Mouse (Mus musculus) gonadal fat pad, adult 2 months (tissue): Measurements from ENCODE around the gene Bckdk. TPM values are rescaled to one million over a fixed set of nuclear protein-coding genes. Genes with fewer than 3 reads are reported as not detected.
"Not testable (repeated sequence)": the region's sequence is repeated elsewhere in the genome, so short reads cannot be mapped to it uniquely, and the experiment has no call there.

ENCODE experiments used
- DNase-seq: peaks from one replicate; pipeline ENCODE4 v3.0.0-alpha.2; 2012; ENCODE audit warnings: low read depth
- polyA plus RNA-seq: library from polyadenylated mRNA; depleted of rRNA; stranded (reverse); fragments of >200 nt; gene quantifications from 2 replicates; pipeline ENCODE4 v1.2.3, GENCODE M21; 2012

Bckdk gene
- polyA plus RNA-seq, 1 experiment = 137 TPM

DNA sequence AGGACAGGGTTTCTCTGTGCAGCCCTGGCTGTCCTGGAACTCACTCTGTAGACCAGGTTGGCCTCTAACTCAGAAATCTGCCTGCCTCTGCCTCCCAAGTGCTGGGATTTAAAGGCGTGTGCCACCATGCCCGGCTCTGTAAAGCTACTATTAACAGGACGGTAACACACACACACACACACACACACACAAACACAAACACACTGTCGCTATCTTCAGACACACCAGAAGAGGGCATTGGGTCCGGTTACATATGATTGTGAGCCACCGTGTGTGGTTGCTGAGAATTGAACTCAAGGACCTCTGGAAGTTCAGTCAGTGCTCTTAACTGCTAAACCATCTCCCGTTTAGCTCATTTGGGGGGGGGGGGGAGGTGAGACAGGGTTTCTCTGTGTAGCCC, 8.0 kb upstream of the Bckdk start:
- not testable (repeated sequence) for DNase-seq

- DNase-seq = no peak
Measured at GRCm38 (mm10) chr7:127896384-127896783, 7.5 kb upstream of the Bckdk start.

DNA sequence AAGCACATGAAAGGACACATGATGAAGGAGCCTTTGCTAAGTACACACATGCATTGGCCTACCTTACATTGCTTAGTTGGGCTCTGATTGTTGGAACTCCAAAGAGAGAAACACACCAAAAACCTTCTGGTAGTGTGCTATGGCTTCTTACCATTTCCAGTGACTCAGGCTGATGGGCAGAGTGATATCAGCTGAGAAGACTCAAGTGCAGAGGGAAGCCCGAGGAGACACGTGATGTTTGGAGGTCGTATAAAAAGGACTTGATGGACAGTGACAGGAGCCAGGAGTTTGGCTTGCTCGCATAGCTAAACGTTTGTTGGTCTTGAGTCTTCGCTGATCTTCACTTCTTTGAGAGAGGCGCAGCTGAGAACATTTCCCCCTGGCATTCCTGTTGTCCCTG, 6.3 kb upstream of the Bckdk start:
- no peak for DNase-seq

DNA sequence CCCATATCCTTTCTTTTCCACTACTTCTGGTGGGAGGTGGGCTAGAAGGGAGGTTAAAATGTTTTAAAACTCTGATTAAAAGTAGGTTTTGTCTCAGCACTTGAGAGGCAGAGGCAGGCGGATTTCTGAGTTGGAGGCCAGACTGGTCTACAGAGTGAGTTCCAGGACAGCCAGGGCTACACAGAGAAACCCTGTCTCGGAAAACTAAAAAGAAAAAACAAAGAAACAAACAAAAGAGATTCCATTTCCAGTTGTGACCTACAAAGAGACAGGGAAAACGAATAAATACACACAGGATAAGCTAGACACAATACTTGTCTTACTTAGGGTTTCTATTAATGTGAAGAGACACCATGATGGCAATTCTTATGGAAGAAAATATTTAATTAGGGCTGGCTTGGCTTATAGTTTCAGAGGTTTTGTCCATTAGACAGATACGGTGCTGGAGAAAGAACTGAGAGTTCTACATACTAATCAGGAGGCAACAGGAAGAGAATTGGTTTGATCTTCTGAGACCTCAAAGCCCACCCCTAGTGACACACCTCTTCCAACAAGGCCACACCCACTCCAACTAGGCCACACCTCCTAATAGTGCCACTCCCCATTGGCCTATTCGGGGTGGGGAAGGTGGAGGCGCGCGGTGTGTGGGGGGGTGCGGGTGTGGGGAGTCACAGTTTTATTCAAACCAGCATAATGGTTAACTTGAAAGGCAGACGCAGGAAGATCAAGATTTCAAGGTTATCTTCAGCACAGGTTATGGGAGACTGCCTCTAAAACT, 5.5 kb upstream of the Bckdk start:
- DNase-seq = no peak

- no peak for DNase-seq
Measured at GRCm38 (mm10) chr7:127899997-127900396, 3.9 kb upstream of the Bckdk start.

DNA sequence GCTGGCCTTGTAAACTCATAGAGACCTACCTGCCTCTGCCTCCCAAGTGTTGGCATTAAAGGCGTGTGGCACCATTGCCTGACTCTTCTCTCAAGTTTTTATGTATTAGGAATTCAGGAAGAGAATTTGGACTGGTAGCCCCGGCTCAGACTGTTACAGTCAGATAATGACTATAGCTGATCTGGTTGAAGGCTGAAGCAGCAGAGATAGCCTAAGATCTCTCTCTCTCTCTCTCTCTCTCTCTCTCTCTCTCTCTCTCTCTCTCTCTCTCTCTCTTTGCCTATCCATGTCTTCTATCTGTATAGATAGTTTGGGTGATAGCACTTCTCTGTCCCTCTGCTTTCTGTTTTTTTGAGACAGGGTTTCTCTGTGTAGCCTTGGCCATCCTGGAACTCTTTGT, 2.1 kb upstream of the Bckdk start:
- no peak for DNase-seq

DNA sequence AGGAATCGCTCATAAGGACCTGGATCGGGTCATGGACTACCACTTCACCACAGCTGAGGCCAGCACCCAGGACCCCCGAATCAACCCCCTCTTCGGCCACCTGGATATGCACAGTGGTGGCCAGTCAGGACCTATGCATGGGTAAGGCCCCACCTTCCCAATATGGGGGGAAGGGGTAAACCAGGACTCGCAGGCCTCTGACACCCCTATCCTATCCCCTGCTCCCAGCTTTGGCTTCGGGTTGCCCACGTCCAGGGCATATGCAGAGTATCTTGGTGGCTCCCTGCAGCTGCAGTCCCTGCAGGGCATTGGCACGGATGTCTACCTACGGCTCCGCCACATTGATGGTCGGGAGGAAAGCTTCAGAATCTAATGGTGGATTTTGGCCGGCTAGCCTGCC, 4.1 kb downstream of the Bckdk start:
- DNase-seq = no peak

DNA sequence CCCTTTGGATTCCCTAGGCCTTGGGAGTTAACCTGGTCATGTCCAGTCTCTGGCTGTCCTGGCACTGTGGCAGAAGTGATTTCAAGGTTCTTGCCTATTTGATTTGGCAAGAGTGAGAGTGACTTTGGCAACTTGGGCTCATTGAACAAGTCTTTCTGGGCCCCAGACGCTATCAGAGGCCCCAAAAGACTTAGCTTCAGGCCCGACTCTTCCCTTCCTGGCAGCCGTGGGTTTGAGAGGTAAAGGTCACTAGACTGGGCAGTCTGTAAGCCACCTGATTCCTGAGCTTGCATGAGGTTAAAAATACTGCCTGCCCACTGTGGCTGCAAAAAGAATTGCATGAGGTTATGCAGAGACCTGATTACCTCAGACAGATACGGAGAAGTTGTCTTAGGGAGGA, 4.8 kb downstream of the Bckdk start:
- no peak for DNase-seq

GRCm38 (mm10) chr7:127912190-127912871, 8.4 kb downstream of the Bckdk start, which contains the start of gene Kat8:
TSS of gene Kat8 (plus strand) at chr7:127912516.
- no peak for DNase-seq

DNA sequence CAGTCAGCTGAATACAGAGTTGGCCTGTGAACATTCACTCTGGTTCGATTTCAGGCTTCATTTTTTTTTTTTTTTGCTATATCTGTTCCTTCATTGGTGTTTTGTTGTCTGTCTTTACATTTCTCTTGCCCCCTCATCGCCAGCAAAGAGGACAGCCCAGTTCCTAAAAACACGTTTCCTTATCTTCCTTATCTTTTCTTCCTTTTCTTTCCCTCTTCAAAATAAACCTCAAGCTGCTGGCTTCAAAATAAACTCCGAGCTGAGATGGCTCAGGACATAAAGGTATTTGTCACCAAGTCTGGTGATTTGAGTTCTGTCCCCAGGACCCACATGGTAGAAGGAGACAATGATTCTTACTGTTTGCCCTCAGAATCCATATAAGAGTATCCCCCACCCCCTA, 9.1 kb downstream of the Bckdk start:
- DNase-seq = no peak

DNA sequence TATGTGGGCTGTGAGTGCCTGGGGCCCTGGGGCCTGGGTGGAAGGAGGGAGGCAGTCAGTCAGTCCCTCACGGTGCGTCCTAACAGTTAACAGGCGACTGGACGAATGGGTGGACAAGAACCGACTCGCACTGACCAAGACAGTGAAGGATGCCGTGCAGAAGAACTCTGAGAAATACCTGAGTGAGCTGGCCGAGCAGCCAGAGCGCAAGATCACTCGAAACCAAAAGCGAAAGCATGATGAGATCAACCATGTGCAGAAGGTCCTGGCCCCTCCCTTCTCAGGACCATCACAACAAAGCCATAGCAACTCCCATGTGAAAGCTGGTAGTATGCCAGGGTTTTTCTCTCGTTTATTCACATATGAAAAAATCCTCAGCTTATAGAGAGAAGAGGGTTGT, 11.4 kb downstream of the Bckdk start:
- no peak for DNase-seq

DNA sequence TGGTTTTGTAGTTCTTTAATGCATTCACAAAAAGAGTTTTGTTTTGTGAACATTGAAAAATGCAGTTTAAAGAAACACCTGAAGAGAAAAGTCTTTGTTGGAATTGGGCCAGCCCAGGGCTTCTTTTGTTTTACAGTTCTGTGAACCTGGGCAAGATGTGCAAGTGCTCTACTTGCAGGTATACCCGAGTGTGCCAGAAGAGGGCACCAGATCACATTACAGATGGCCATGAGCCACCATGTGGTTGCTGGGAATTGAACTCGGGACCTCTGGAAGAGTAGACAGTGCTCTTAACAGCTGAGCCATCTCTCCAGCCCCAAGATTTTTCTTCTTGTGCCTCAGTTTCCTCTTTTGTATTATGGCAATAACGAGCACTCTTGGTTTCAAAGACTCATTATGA, 14.3 kb downstream of the Bckdk start:
- DNase-seq = no peak

DNA sequence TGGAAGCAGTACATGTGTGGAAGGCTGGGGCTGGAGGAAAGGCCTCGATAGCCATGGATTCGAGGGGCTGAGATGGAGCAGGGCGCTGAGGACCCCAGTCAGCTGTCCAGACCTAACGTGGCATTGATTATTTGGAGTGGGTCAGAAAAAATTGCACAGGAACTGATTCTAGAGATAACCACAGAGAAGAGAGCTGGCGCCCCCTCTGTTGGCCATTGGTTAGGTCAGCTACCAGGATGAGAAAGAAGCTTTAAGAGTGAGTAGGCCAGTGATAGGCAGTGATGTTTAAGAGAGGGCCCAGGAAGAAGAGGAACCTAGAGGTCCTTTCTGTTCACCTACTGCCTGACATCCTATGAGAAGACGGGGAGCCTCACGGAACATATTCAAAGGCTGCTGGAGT, 15.4 kb downstream of the Bckdk start:
- DNase-seq = no peak

- DNase-seq = no peak
Measured at GRCm38 (mm10) chr7:127921516-127921915, 17.6 kb downstream of the Bckdk start.

GRCm38 (mm10) chr7:127922451-127923275, 18.8 kb downstream of the Bckdk start:
- no peak for DNase-seq

- DNase-seq = no peak
Measured at GRCm38 (mm10) chr7:127923714-127924113, 19.8 kb downstream of the Bckdk start.

DNA sequence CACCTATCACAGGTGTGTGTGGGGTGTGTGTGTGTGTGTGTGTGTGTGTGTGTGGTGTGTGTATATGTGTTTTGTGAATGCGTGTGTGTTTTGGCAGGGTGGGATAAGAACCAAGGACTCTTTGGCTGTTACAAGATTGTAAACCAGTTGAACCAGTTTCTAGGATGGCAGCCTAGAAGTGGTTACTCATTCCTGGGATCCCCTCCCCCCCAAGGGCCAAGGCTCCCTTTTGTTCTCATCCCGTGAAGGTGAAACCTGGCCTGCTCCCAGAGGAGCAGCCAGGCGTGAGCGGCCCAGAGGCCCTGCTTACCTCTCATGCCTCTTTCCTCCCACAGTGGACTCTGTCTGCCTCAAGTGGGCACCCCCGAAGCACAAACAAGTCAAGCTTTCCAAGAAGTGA, 21.4 kb downstream of the Bckdk start:
- peak; percentile 96 for DNase-seq

DNA sequence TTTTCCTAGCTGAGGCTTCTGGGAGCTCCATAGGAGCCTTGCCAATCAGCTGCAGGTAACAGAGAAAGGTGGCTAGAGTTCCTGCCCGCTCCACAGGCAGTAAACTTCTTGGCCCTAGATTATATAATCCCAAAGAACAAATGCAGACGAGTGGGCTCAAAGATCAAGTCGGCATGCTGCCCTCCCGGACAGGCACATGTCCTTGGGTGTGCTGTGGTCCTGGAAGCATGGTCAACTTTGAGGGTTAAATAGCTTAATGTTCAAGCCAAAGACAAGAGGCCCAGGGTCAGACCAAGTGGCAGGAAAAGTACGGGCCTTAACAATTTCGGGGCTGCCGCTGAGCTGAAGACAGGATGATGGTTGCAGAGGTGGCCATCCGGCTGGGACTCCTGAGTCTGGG, 22.2 kb downstream of the Bckdk start:
- no peak for DNase-seq

DNA sequence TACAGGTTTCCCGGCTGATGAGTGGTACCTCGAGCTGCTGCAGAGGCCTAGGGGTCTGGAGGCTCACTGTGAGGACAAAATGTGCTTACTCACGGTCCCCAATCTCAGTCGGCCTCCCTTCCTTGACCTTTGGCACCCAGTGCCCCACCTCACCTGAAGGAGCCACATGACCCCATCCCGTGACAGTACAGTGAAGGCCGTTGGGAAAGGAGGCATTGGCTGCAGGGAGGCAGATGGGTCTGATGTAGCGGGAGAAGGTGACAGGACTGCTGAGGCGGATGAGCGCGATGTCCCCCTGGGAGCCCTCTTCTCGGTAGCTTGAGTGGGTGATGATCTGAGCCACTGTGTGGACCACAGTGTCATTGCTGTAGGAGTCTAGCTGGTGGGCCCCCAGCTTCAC, 23.0 kb downstream of the Bckdk start:
- DNase-seq = no peak

DNA sequence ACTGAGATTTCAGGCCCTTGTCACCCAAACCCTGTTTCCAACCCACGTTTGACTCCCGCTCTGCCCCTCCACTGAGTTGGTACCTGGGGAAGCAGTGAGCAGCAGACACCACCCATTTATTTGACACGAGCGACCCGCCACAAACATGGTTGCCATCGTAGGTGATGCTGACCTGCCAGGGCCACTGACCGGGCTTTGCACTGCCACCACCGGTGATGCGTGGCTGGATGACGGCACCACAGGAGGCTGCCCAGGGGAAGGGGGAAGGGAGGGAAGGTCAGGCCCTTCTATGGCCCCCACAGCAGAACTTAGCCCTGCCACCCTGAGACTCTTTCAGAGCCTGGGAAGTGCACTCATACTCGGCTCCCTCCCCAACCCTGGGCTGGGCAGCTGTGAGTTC, 23.8 kb downstream of the Bckdk start:
- no peak for DNase-seq

GRCm38 (mm10) chr7:127928596-127928995, 24.7 kb downstream of the Bckdk start:
- DNase-seq = no peak

DNA sequence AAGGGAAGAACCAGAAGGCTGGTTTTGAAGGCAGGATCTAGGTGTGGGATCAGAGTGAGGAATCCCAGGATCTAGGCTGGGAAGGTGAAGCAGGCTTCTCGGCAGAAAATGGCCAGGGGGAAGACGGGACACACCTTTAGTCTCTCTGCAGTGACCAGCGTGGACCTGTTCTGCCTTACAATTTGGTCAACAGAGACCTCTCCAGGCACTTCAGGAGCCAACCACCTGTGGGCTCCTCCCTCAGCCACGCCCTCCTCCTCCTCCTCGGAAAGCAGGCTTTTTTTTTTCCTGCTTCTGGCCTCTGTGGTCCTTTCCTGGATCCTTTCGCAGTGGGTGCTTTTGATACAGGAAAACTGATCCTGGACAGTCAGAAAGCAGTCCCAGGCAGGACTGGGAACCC, 26.0 kb downstream of the Bckdk start, which contains the start of gene Prss8:
Prss8 (minus strand) TSS at position 182 of the 400 bp plus-strand sequence.
- DNase-seq = no peak
